Mouse (Mus musculus) lung, postnatal 0 days (tissue): ENCODE measurements around the gene Etv6. TPM values are rescaled to one million over a fixed set of nuclear protein-coding genes. Genes with fewer than 3 reads are reported as not detected.

Source experiments
- ATAC-seq: fragments of 200-750 bp; cut with Nextera tagmentation; 2 replicates; pipeline ENCODE4 v1.8.0; 2017; ENCODE audit warnings: moderate library complexity
- DNase-seq: peaks from one replicate; pipeline ENCODE4 v3.0.0-alpha.2; 2016; ENCODE audit warnings: low spot score
- H3K27ac ChIP-seq: fragments of 300-500 bp; sonication (generic); 2 replicates; pipeline ENCODE4 v1.5.1; 2014; ENCODE audit warnings: antibody characterized with exemption, mild to moderate bottlenecking, low read length, mixed read lengths
- H3K27me3 ChIP-seq: fragments of 300-500 bp; sonication (generic); replicated peaks from 2 replicates; pipeline ENCODE4 v1.6.1; 2014; ENCODE audit warnings: low read length, mixed read lengths; ENCODE audit not compliant: insufficient read depth
- H3K36me3 ChIP-seq: fragments of 300-500 bp; sonication (generic); 2 replicates; pipeline ENCODE4 v1.6.1; 2014; ENCODE audit warnings: low read length, mixed read lengths; ENCODE audit not compliant: insufficient read depth
- H3K4me1 ChIP-seq: fragments of 300-500 bp; sonication (generic); 2 replicates; pipeline ENCODE4 v1.6.1; 2014; ENCODE audit warnings: antibody characterized with exemption, low read depth, low read length, mixed read lengths; ENCODE audit not compliant: insufficient read depth
- H3K4me2 ChIP-seq: fragments of 300-500 bp; sonication (generic); replicated peaks from 2 replicates; pipeline ENCODE4 v1.6.1; 2014; ENCODE audit warnings: low read depth, mild to moderate bottlenecking, low read length, moderate library complexity, mixed read lengths
- H3K4me3 ChIP-seq: fragments of 300-500 bp; sonication (generic); 2 replicates; pipeline ENCODE4 v1.5.1; 2014; ENCODE audit warnings: low read depth, low read length
- H3K9ac ChIP-seq: fragments of 300-500 bp; sonication (generic); replicated peaks from 2 replicates; pipeline ENCODE4 v1.6.1; 2014; ENCODE audit warnings: low read depth, mild to moderate bottlenecking
- H3K9me3 ChIP-seq: fragments of 300-500 bp; sonication (generic); 2 replicates; pipeline ENCODE4 v1.6.1; 2016; ENCODE audit warnings: low read length, mixed read lengths
- CTCF ChIP-seq: IDR thresholded peaks from 2 replicates; pipeline ENCODE4 v1.5.1; 2016; ENCODE audit warnings: antibody characterized with exemption, mild to moderate bottlenecking
- EP300 ChIP-seq: IDR thresholded peaks from 2 replicates; pipeline ENCODE4 v1.6.1; 2016; ENCODE audit warnings: antibody characterized with exemption, mild to moderate bottlenecking, control low read depth
- WGBS: fragments of 180-500 bp; shearing (Covaris S2); extraction: QIAGEN DNeasy Blood & Tissue Kit; methylation state at CpG from one replicate; pipeline ENCODE4 v1.1.7; 2014; 5-methylcytosine and 5-hydroxymethylcytosine counted together
- polyA plus RNA-seq: library from polyadenylated mRNA; unstranded; fragments of >200 nt; fragmentation: Nextera tagmentation; extraction: Ambion mirVana; gene quantifications from 2 replicates; pipeline ENCODE4 v1.2.1, GENCODE M21; 2015

Etv6 gene
- polyA plus RNA-seq, 1 experiment from 2014 or later = 5.5 TPM

DNA sequence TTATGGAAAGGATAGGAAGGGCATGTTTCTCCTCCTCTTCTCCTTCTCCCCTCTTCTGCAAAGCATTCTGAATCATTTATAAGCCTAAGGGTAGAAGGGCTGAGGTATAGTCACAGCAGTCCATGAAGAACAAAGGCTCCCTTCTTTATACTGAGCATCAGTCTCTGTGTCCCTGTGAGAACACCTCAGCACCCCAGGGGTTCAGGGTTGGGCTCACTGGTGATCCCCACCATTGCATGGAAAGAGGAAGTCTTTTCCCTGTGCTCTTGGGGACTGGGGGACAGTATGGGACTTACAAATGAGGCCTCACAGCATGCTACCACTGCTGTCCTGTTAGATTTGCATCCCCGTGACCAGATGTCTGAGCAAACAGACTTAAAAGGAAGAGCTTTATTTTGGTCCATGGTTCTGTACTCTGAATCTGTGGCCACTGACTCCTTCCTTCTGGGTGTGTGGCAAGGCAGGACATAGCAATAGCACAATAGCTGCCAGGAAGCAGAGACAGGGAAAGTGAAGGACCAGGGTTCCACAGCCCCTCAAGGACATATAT, 106.2 kb downstream of the Etv6 start:
- no peak overlapping the region for H3K4me2 ChIP-seq
- whole genome bisulfite sequencing = 84% methylated on average over 1 of the region's 1 CpGs
- TF ChIP-seq EP300 = no peak
- H3K27me3 ChIP-seq = no peaks in the 10 kb centered on the region
- H3K9me3 ChIP-seq = no peaks in the 10 kb centered on the region
- H3K9ac ChIP-seq = no peak overlapping the region
- no peak for DNase-seq
- peaks cover 23% of the 10 kb centered on the region for H3K4me1 ChIP-seq
- no peak overlapping the region for H3K4me3 ChIP-seq
- H3K36me3 ChIP-seq = no peaks in the 10 kb centered on the region
- H3K27ac ChIP-seq = no peak overlapping the region
- no peak for ATAC-seq

- TF ChIP-seq EP300 = no peak
- 57% methylated on average over 11 of the region's 11 CpGs for WGBS
- Histone ChIP-seq H3K4me3 (no peak overlapping the region), H3K4me1 (peaks cover 26% of the 10 kb centered on the region), H3K4me2 (no peak overlapping the region), H3K27me3 (no peaks in the 10 kb centered on the region), H3K9me3 (no peaks in the 10 kb centered on the region), H3K9ac (no peak overlapping the region), H3K27ac (no peak overlapping the region), H3K36me3 (no peaks in the 10 kb centered on the region)
- no peak for DNase-seq
- ATAC-seq = no peak
These were observed 107.2 kb downstream of the Etv6 start for GRCm38 (mm10) chr6:134142700-134143099.

GRCm38 (mm10) chr6:134143649-134144097, 108.2 kb downstream of the Etv6 start:
- Histone ChIP-seq H3K4me3 (no peak overlapping the region), H3K4me2 (no peak overlapping the region), H3K4me1 (peaks cover 30% of the 10 kb centered on the region), H3K36me3 (no peaks in the 10 kb centered on the region), H3K9me3 (no peaks in the 10 kb centered on the region), H3K27me3 (no peaks in the 10 kb centered on the region), H3K27ac (peak overlapping the region; percentile 54; the same call in 1 of the 2 replicates), H3K9ac (no peak overlapping the region)
- DNase-seq (peak; percentile 47), ATAC-seq (peak; percentile 34)
- 14% methylated on average over 3 of the region's 3 CpGs for WGBS
- TF ChIP-seq CTCF (no peak), EP300 (no peak)

DNA sequence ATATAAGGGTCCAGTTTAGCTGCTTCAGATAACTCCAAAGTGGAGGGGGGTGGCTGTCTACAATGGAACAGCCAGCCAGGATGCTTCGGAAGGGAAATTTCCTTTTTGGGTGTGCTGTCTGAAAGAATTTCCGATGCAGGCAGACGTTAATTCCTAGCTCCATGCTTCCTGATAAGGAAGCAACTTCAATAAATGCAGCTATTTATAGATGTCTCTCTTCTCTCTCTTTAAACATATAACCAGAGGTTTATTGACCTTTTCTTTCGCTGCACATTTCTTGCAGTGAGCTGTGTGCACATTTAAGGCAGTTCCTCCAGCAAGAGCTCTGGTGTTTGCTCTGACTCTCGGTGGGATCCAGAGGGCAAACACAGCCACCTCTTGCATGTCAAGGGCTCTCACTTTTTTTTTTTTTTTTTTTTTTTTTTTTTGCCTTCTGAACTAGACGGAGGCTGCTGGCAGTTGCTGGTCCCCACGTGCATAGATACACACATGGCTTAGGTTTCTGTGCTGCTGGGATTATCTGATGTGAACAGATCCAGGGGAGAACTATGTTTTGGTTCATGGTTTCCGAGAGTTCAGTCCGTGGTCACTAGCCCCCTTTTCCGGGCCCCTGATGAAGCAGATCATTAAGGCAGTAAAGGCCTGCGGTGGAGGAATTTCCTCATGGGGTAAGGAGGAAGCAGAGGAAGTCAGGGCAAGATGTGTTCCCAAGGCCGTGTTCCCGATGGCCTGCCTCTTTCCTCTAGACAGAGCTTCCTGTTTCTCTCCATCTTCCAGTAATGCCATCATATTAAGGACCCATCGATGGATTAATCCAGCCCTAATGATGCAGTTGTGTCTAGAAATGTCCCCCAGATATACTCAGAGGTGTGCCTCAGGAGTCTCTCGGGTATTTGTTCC, 109.0 kb downstream of the Etv6 start:
- DNase-seq (peak; percentile 69), ATAC-seq (peak; percentile 62)
- no peaks in the 10 kb centered on the region for H3K36me3 ChIP-seq
- peak; percentile 62 for TF ChIP-seq EP300
- no peak for TF ChIP-seq CTCF
- no peak overlapping the region; the same call in 1 of the 2 replicates for H3K4me2 ChIP-seq
- H3K27ac ChIP-seq = peak overlapping the region; percentile 54
- H3K9me3 ChIP-seq = no peaks in the 10 kb centered on the region
- WGBS = 27% methylated on average over 15 of the region's 15 CpGs
- no peak overlapping the region for H3K9ac ChIP-seq
- H3K4me1 ChIP-seq = peaks cover 33% of the 10 kb centered on the region
- no peaks in the 10 kb centered on the region for H3K27me3 ChIP-seq
- H3K4me3 ChIP-seq = no peak overlapping the region

DNA sequence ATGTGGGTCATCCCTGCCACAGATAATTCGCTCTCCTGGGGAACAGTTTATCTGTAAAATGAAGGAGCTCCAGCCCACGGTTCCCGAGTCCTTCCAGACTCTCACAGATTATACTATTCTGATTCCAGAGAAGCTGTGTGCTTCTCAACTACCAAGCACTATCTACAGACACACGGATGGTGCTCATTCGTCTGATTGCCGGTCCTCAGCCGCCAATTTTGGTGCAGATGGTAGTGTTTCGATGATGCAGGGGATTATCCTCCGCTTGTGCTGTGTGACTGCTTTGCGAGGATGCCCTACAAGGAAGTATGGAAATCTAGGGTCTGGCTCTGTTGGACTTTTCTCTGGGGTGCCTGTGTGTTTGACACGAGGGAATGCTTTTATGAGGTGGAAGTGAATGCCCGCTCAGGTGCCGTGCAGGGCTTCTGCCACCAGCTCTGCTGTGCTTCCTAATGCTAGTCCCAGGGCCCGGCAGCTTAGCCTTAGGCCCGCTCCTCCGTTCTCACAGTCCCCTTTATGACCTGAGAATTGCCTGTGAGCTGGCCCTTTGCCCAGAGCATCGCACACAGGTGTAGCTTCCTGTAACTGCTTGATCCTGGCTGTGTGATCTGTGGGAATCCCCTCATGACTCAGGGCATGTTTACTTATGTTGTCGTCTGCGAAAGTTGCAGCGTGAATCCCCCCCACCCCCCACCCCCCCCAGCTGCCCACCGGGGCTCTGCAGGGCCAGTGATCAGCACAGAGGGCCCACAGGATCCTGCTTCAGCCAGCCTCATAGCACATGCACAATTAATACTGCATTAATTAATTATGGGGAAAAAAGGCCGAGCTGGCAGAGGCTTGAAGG, 112.3 kb downstream of the Etv6 start:
- no peak for ATAC-seq
- H3K9ac ChIP-seq = no peak overlapping the region
- H3K27ac ChIP-seq = no peak overlapping the region

DNA sequence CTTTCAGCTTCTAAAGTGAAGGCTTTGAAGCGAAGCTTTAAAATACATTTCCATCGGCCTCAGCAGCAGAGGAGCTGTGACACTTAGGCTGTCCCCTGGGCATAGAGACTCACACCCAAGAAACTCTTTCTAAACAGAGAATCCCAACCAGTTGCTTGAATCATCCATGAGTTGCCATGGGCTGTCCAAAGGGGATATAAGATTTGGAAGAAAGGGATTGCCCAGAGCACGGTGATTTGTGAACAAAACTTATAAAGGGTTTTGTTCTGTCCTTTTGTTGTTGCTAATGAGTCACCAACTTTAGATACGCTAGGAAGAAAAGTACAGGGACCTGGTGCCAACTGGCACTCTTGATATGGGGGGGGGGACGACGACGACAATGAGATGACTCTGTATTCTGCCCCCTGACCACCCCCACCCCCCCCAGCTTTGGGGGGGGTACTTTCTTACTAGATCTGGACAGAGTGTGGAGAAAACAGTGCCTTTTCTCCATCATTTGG, 113.0 kb downstream of the Etv6 start:
- Histone ChIP-seq H3K4me1 (peaks cover 38% of the 10 kb centered on the region), H3K4me3 (no peak overlapping the region), H3K36me3 (no peaks in the 10 kb centered on the region), H3K27ac (no peak overlapping the region), H3K27me3 (no peaks in the 10 kb centered on the region), H3K9me3 (no peaks in the 10 kb centered on the region), H3K9ac (no peak overlapping the region), H3K4me2 (no peak overlapping the region)
- DNase-seq (no peak), ATAC-seq (no peak)
- TF ChIP-seq EP300 = no peak
- TF ChIP-seq CTCF = no peak
- 60% methylated on average over 7 of the region's 7 CpGs for WGBS

More for the DNA sequence above, 112.3 kb downstream of the Etv6 start:
- 53% methylated on average over 22 of the region's 22 CpGs for WGBS
- no peak overlapping the region for H3K4me3 ChIP-seq
- TF ChIP-seq CTCF = no peak
- no peak for TF ChIP-seq EP300
- peak; percentile 15 for DNase-seq
- H3K4me1 ChIP-seq = peaks cover 42% of the 10 kb centered on the region
- no peak overlapping the region for H3K4me2 ChIP-seq
- no peaks in the 10 kb centered on the region for H3K27me3 ChIP-seq
- H3K36me3 ChIP-seq = no peaks in the 10 kb centered on the region
- no peaks in the 10 kb centered on the region for H3K9me3 ChIP-seq
